In the genomic region with DNA sequence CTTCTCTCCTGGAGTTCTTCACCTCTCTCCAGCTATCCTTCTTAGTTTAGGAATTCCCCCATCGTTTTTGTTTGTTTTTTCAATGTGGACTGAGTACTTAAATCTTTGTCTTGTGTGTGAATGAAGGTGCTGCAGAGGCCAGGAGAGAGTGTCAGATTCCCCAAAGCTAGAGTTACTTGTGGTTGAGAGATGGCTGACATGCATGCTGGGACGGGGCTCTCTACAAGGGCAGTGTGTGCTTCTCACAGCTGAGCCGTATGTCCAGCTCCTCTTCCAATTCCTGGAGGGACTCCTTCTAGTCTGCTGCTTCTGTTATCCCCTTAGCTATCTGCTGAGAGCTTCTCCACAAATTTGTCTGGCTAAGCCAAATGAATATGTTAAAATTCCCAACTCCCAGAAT, we compare ENCODE assay signal across 31 mouse cellular contexts. TPM values are rescaled to one million over a fixed set of nuclear protein-coding genes. Genes with fewer than 3 reads are reported as not detected.
DNase-seq lines count a peak whose midpoint lies in the region; ATAC-seq and TF ChIP-seq lines count a peak whose summit lies in the region.
"Had no signal": no experiment of that assay in that cellular context is flagged by ENCODE, and none has a peak within 500 bp of the region (broad histone marks: within the 10 kb centered on the region; RNA-seq: fewer than 3 reads in every experiment).

No protein-coding gene starts in this region.

- H3K4me1 ChIP-seq in erythroblast, embryonic 14.5 days (ENCODE audit: control insufficient read depth): peaks cover 49% of the 10 kb centered on the region
- H3K4me1 ChIP-seq in midbrain, embryonic 10.5 days: peaks cover 20% of the 10 kb centered on the region
- peaks cover 12% of the 10 kb centered on the region; the same call in 1 of the 2 replicates for H3K4me1 ChIP-seq in midbrain, embryonic 14.5 days (ENCODE audit: control insufficient read depth, insufficient read depth, low read length)

- peaks cover 2% of the 10 kb centered on the region; the same call in 1 of the 2 replicates for H3K36me3 ChIP-seq in erythroblast, embryonic 14.5 days (ENCODE audit: control insufficient read depth)
- H3K36me3 ChIP-seq in midbrain, embryonic 10.5 days: no peaks in the 10 kb centered on the region
- H3K36me3 ChIP-seq in midbrain, embryonic 14.5 days (ENCODE audit: control insufficient read depth, insufficient read depth, low read length): no peaks in the 10 kb centered on the region
- no peaks in the 10 kb centered on the region for H3K36me3 ChIP-seq in myocyte (ENCODE audit: control insufficient read depth, insufficient read depth)
- H3K36me3 ChIP-seq: heart, embryonic 10.5 days; intestine, embryonic 15.5 days; midbrain, embryonic 12.5 days; neural tube, embryonic 13.5 days had no signal

- H3K4me2 ChIP-seq in midbrain, embryonic 14.5 days (ENCODE audit: low read length): no peak overlapping the region
- H3K4me2 ChIP-seq in myocyte (ENCODE audit: low read depth): no peak overlapping the region

- H3K27me3 ChIP-seq in erythroblast, embryonic 14.5 days (ENCODE audit: control insufficient read depth): no peaks in the 10 kb centered on the region
- no peaks in the 10 kb centered on the region for H3K27me3 ChIP-seq in midbrain, embryonic 10.5 days (ENCODE audit: low read depth, poor library complexity, severe bottlenecking)
- H3K27me3 ChIP-seq in midbrain, embryonic 14.5 days (ENCODE audit: control insufficient read depth, insufficient read depth, low read length): no peaks in the 10 kb centered on the region
- no peaks in the 10 kb centered on the region for H3K27me3 ChIP-seq in myocyte (ENCODE audit: control insufficient read depth, insufficient read depth, insufficient read length)
- H3K27me3 ChIP-seq: intestine, embryonic 15.5 days; midbrain, embryonic 12.5 days; neural tube, embryonic 13.5 days had no signal

- TF ChIP-seq POLR2A in myocyte (IDR thresholded peaks at IDR 0.05; ENCODE audit: insufficient read length, low read depth): no peak

- WGBS in midbrain, embryonic 10.5 days: 73% methylated on average over 3 of the region's 3 CpGs
- WGBS in midbrain, embryonic 14.5 days: 70% methylated on average over 3 of the region's 3 CpGs

- H3K9ac ChIP-seq in midbrain, embryonic 14.5 days (replicated peaks; ENCODE audit: low read length): no peak overlapping the region
- H3K9ac ChIP-seq: intestine, embryonic 15.5 days; midbrain, embryonic 12.5 days; neural tube, embryonic 13.5 days had no signal

- peak overlapping the region; percentile 36 for H3K27ac ChIP-seq in layer of hippocampus, adult 2 months
- no peak overlapping the region for H3K27ac ChIP-seq in midbrain, embryonic 10.5 days (replicated peaks)
- H3K27ac ChIP-seq in midbrain, embryonic 14.5 days (replicated peaks; ENCODE audit: low read depth, low read length): no peak overlapping the region
- H3K27ac ChIP-seq: heart, embryonic 10.5 days; intestine, embryonic 15.5 days; left cerebral cortex, adult 2 months; macrophage; midbrain, embryonic 12.5 days; neural tube, embryonic 13.5 days had no signal

- no peak for DNase-seq in layer of hippocampus, adult 2 months (ENCODE audit: low spot score in 2 of 2)
- DNase-seq in layer of hippocampus, adult 8-10 months (ENCODE audit: low spot score in 2 of 2): no peak
- DNase-seq in midbrain, embryonic 10.5 days (ENCODE audit: low spot score): no peak
- DNase-seq in midbrain, embryonic 14.5 days: no peak
- no peak for DNase-seq in right cerebral cortex, postnatal 36 days (ENCODE audit: low spot score in 2 of 2)
- DNase-seq: adrenal gland, postnatal 25 days; cerebellum, adult 9-10 months; gastrocnemius, postnatal 10 days; heart, postnatal 4 days; kidney, adult 9 months; kidney, postnatal 4 days; spleen, adult 18-20 months had no signal

- no peak for TF ChIP-seq CTCF in layer of hippocampus, adult 2 months (conservative IDR thresholded peaks at IDR 0.05)

- no peak for ATAC-seq in erythroblast, adult 5-6 weeks (replicated peaks; ENCODE audit: low FRiP score, poor library complexity, severe bottlenecking)
- no peak for ATAC-seq in midbrain, embryonic 14.5 days (ENCODE audit: low FRiP score, low TSS enrichment)
- ATAC-seq: CD4-positive, CD25-positive, alpha-beta regulatory T cell, adult 4 months; forebrain, embryonic 16.5 days; hindbrain, embryonic 16.5 days; intestine, embryonic 15.5 days; lung, postnatal 0 days had no signal

- peak overlapping the region; percentile 65 for H3K4me3 ChIP-seq in erythroblast, embryonic 14.5 days (replicated peaks)
- no peak overlapping the region for H3K4me3 ChIP-seq in layer of hippocampus, adult 2 months
- 0 out of 2 replicates have a peak overlapping the region, but pooled peaks have one; percentile 8 for H3K4me3 ChIP-seq in midbrain, embryonic 10.5 days
- H3K4me3 ChIP-seq in midbrain, embryonic 14.5 days (replicated peaks; ENCODE audit: low read depth, low read length): no peak overlapping the region
- peak overlapping the region; percentile 31 for H3K4me3 ChIP-seq in myocyte
- H3K4me3 ChIP-seq: heart, embryonic 10.5 days; intestine, embryonic 15.5 days; left cerebral cortex, adult 2 months; midbrain, embryonic 12.5 days; neural tube, embryonic 13.5 days had no signal

- no peak overlapping the region for H3ac ChIP-seq in myocyte (ENCODE audit: control insufficient read depth, insufficient read length)

- no peaks in the 10 kb centered on the region for H3K9me3 ChIP-seq in erythroblast, embryonic 14.5 days (ENCODE audit: control insufficient read depth, low read length)
- no peaks in the 10 kb centered on the region for H3K9me3 ChIP-seq in midbrain, embryonic 10.5 days (replicated peaks)
- H3K9me3 ChIP-seq in midbrain, embryonic 14.5 days (ENCODE audit: control insufficient read depth, low read length): no peaks in the 10 kb centered on the region
- H3K9me3 ChIP-seq: heart, embryonic 10.5 days; intestine, embryonic 15.5 days; midbrain, embryonic 12.5 days; neural tube, embryonic 13.5 days had no signal

- no peaks in the 10 kb centered on the region for H3K79me2 ChIP-seq in myocyte (ENCODE audit: control insufficient read depth, insufficient read depth)

TF ChIP-seq in myocyte, 11 proteins besides CTCF, POLR2A, EP300 and RAD21:
- no peak for TF ChIP-seq SRF (IDR thresholded peaks at IDR 0.05; ENCODE audit: control insufficient read depth, insufficient read length, low read depth)
- TF ChIP-seq POLR2AphosphoS2 (IDR thresholded peaks at IDR 0.05; ENCODE audit: insufficient read length, low read depth): peak; percentile 50

RNA-seq across cellular contexts. Expression of a gene that starts 3.1 kb away (rescaled TPM):
- polyA plus RNA-seq in erythroblast, embryonic 14.5 days (2012): 9.1 and 33.9 TPM in 2 replicates
- total RNA-seq in erythroblast, adult 5-6 weeks (2015; ENCODE audit: low replicate concordance): 139 and 198 TPM in 2 replicates
- total RNA-seq in erythroblast, adult 5-6 weeks (2017; ENCODE audit: low replicate concordance): 86.0 and 97.2 TPM in 2 replicates
- total RNA-seq in layer of hippocampus, adult 2 months (2021): 10 to 100 TPM; 11.4 to 12.3 TPM
- total RNA-seq in layer of hippocampus, adult 8-10 months (2022): 1 to 10 TPM; 6.1 to 7.7 (median 6.7) TPM
- 8.1 TPM in 2 replicates for polyA plus RNA-seq in midbrain, embryonic 10.5 days (2016; fragmentation: Nextera tagmentation; extraction: Ambion mirVana)
- 2.2 and 3.4 TPM in 2 replicates for polyA plus RNA-seq in midbrain, embryonic 14.5 days (2014; fragmentation: Nextera tagmentation; extraction: Ambion mirVana)
- polyA plus RNA-seq in myocyte (2012; fragmentation: generic; extraction: Trizol): 22.7 TPM
- polyA plus RNA-seq: CD4-positive, CD25-positive, alpha-beta regulatory T cell, adult 4 months had no signal

RNA-seq across cellular contexts. Expression of a gene that starts 4.2 kb away (rescaled TPM):
- polyA plus RNA-seq in erythroblast, embryonic 14.5 days (2012): 34.2 and 64.0 TPM in 2 replicates
- total RNA-seq in erythroblast, adult 5-6 weeks (2015; ENCODE audit: low replicate concordance): 65.5 and 89.0 TPM in 2 replicates
- total RNA-seq in erythroblast, adult 5-6 weeks (2017; ENCODE audit: low replicate concordance): 1,562 and 3,181 TPM in 2 replicates
- 100 to 1,000 TPM; 208 to 213 TPM for total RNA-seq in layer of hippocampus, adult 2 months (2021)
- 100 to 1,000 TPM; 165 to 230 (median 195) TPM for total RNA-seq in layer of hippocampus, adult 8-10 months (2022)
- polyA plus RNA-seq in midbrain, embryonic 10.5 days (2016; fragmentation: Nextera tagmentation; extraction: Ambion mirVana): 24.3 and 34.9 TPM in 2 replicates
- polyA plus RNA-seq in midbrain, embryonic 14.5 days (2014; fragmentation: Nextera tagmentation; extraction: Ambion mirVana): 55.4 and 76.9 TPM in 2 replicates
- 103 TPM for polyA plus RNA-seq in myocyte (2012; fragmentation: generic; extraction: Trizol)

RNA-seq across cellular contexts. Expression of a gene that starts 9.5 kb away (rescaled TPM):
- polyA plus RNA-seq in erythroblast, embryonic 14.5 days (2012): 7.4 and 13.0 TPM in 2 replicates
- total RNA-seq in erythroblast, adult 5-6 weeks (2015; ENCODE audit: low replicate concordance): not detected in 2 replicates
- total RNA-seq in erythroblast, adult 5-6 weeks (2017; ENCODE audit: low replicate concordance): 1,803 and 3,861 TPM in 2 replicates
- 10 to 100 TPM in 1 of 2 experiments, not detected in 1; 11.7 TPM for total RNA-seq in layer of hippocampus, adult 2 months (2021)
- 1 to 10 TPM in 3 of 4 experiments, not detected in 1; 3.4 to 9.9 (median 4.4) TPM for total RNA-seq in layer of hippocampus, adult 8-10 months (2022)
- 13.7 TPM in 2 replicates for polyA plus RNA-seq in midbrain, embryonic 10.5 days (2016; fragmentation: Nextera tagmentation; extraction: Ambion mirVana)
- 24.7 and 32.0 TPM in 2 replicates for polyA plus RNA-seq in midbrain, embryonic 14.5 days (2014; fragmentation: Nextera tagmentation; extraction: Ambion mirVana)
- polyA plus RNA-seq in myocyte (2012; fragmentation: generic; extraction: Trizol): not detected

RNA-seq across cellular contexts. Expression of a gene that starts 10.6 kb away (rescaled TPM):
- not detected in 2 replicates for polyA plus RNA-seq in erythroblast, embryonic 14.5 days (2012)
- total RNA-seq in erythroblast, adult 5-6 weeks (2015; ENCODE audit: low replicate concordance): 16.7 and 20.9 TPM in 2 replicates
- total RNA-seq in erythroblast, adult 5-6 weeks (2017; ENCODE audit: low replicate concordance): 15.1 TPM in 1 of 2 replicates, not detected in the other
- total RNA-seq in layer of hippocampus, adult 2 months (2021): not detected
- not detected for total RNA-seq in layer of hippocampus, adult 8-10 months (2022)
- polyA plus RNA-seq in midbrain, embryonic 10.5 days (2016; fragmentation: Nextera tagmentation; extraction: Ambion mirVana): 0.70 and 0.86 TPM in 2 replicates
- 1.0 TPM in 1 of 2 replicates, not detected in the other for polyA plus RNA-seq in midbrain, embryonic 14.5 days (2014; fragmentation: Nextera tagmentation; extraction: Ambion mirVana)
- polyA plus RNA-seq in myocyte (2012; fragmentation: generic; extraction: Trizol): not detected
- total RNA-seq: adrenal gland, postnatal 25 days; layer of hippocampus, postnatal 10 days; left cerebral cortex, adult 2 months; left cerebral cortex, postnatal 36 days; liver, adult 2 months; monocyte, adult 5-6 weeks had no signal
- polyA plus RNA-seq: brain, embryonic 14.5 days; CD4-positive, CD25-positive, alpha-beta regulatory T cell, adult 4 months; forebrain, embryonic 16.5 days; liver, adult 2 months; lung, postnatal 0 days; urinary bladder, adult 2 months had no signal

RNA-seq across cellular contexts. Expression of a gene that starts 14.9 kb away (rescaled TPM):
- polyA plus RNA-seq in erythroblast, embryonic 14.5 days (2012): 0.13 and 0.14 TPM in 2 replicates
- total RNA-seq in erythroblast, adult 5-6 weeks (2015; ENCODE audit: low replicate concordance): 19.2 and 22.6 TPM in 2 replicates
- 19.5 and 32.7 TPM in 2 replicates for total RNA-seq in erythroblast, adult 5-6 weeks (2017; ENCODE audit: low replicate concordance)
- total RNA-seq in layer of hippocampus, adult 2 months (2021): 1 to 10 TPM; 7.6 to 7.9 TPM
- total RNA-seq in layer of hippocampus, adult 8-10 months (2022): 1 to 10 TPM; 6.3 to 8.1 (median 7.5) TPM
- 11.5 and 11.9 TPM in 2 replicates for polyA plus RNA-seq in midbrain, embryonic 10.5 days (2016; fragmentation: Nextera tagmentation; extraction: Ambion mirVana)
- 4.8 and 5.9 TPM in 2 replicates for polyA plus RNA-seq in midbrain, embryonic 14.5 days (2014; fragmentation: Nextera tagmentation; extraction: Ambion mirVana)
- 2.2 TPM for polyA plus RNA-seq in myocyte (2012; fragmentation: generic; extraction: Trizol)

Comparison
In these comparisons a context has a peak if more than half of its experiments do, and no peak if none do; other contexts are left out.
1. H3K4me3 ChIP-seq: peak in erythroblast, embryonic 14.5 days (single experiment), midbrain, embryonic 10.5 days (single experiment) and myocyte (single experiment); none in layer of hippocampus, adult 2 months (single experiment) and midbrain, embryonic 14.5 days (single experiment).